Mouse (Mus musculus): ENCODE results near the gene Sfxn3.

GRCm38 (mm10) chr19:45010646-45011045, 36.7 kb upstream of the Sfxn3 start:
- TF ChIP-seq CTCF (IDR thresholded peaks at IDR 0.05; ENCODE audit: low read depth) = no peak
- TF ChIP-seq EP300 (IDR thresholded peaks at IDR 0.05; ENCODE audit: low read depth) = no peak
